Mouse (Mus musculus): ENCODE data around the gene Gmeb1. TPM values are rescaled to one million over a fixed set of nuclear protein-coding genes. Genes with fewer than 3 reads are reported as not detected.

Gene Gmeb1
- total and polyA plus RNA-seq, 2 experiments from 2014 or later = 10.6 to 30.5 TPM

GRCm38 (mm10) chr4:132254986-132255385 is 6.4 kb downstream of the Gmeb1 start:
- no peak for ATAC-seq (ENCODE audit: low FRiP score)
- H3K4me3 ChIP-seq (ENCODE audit: low read depth, low read length) = no peak overlapping the region
- no peak overlapping the region for H3K9ac ChIP-seq (replicated peaks; ENCODE audit: low read length, poor library complexity, severe bottlenecking)
- peak; percentile 24; the same call in 1 of the 2 replicates for TF ChIP-seq CTCF (IDR thresholded peaks at IDR 0.05)
- H3K36me3 ChIP-seq (ENCODE audit: insufficient read depth, low read length) = 0 out of 2 replicates have a peak, but pooled peaks cover 2% of the 10 kb centered on the region
- H3K4me1 ChIP-seq (ENCODE audit: insufficient read depth, low read length) = 0 out of 2 replicates have a peak, but pooled peaks cover 2% of the 10 kb centered on the region
- H3K27ac ChIP-seq (ENCODE audit: low read depth, low read length) = no peak overlapping the region
- no peak overlapping the region for H3K4me2 ChIP-seq (ENCODE audit: low read depth, low read length, poor library complexity, severe bottlenecking)
- no peak for DNase-seq (ENCODE audit: low spot score)
- H3K9me3 ChIP-seq (ENCODE audit: low read length) = no peaks in the 10 kb centered on the region
- no peaks in the 10 kb centered on the region for H3K27me3 ChIP-seq (ENCODE audit: insufficient read depth, low read length)
- 77% methylated on average over 3 of the region's 3 CpGs for WGBS

DNA sequence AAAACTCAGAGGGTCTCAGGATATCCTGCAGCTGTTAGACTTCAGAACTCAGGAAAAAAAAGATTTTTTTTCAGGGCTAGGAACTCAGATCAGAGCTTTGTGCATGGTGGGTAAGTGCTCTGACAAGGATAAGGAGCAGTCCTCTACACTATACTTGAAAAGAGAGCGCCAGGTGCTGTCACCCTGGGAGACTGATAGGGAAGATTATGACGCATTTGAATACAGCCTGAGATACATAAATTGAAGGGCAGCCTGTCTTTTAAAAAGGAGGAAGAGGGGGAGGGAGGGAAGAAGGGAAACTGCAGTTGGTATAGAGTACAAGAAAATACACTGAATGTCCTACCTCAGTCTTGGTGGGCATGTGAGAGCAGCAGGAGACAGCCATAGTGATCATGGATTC is 7.8 kb downstream of the Gmeb1 start:
- H3K27me3 ChIP-seq (ENCODE audit: insufficient read depth, low read length) = no peaks in the 10 kb centered on the region
- WGBS = 73% methylated on average over 2 of the region's 2 CpGs
- H3K27ac ChIP-seq (ENCODE audit: low read depth, low read length) = no peak overlapping the region
- H3K4me2 ChIP-seq (ENCODE audit: low read depth, low read length, poor library complexity, severe bottlenecking) = no peak overlapping the region
- H3K4me1 ChIP-seq (ENCODE audit: insufficient read depth, low read length) = no peaks in the 10 kb centered on the region
- TF ChIP-seq CTCF (IDR thresholded peaks at IDR 0.05) = no peak
- no peak for ATAC-seq (ENCODE audit: low FRiP score)
- no peaks in the 10 kb centered on the region for H3K9me3 ChIP-seq (ENCODE audit: low read length)
- H3K36me3 ChIP-seq (ENCODE audit: insufficient read depth, low read length) = 0 out of 2 replicates have a peak, but pooled peaks cover 2% of the 10 kb centered on the region
- no peak overlapping the region for H3K9ac ChIP-seq (replicated peaks; ENCODE audit: low read length, poor library complexity, severe bottlenecking)
- no peak for DNase-seq (ENCODE audit: low spot score)
- H3K4me3 ChIP-seq (ENCODE audit: low read depth, low read length) = no peak overlapping the region

GRCm38 (mm10) chr4:132253128-132253527 is 8.3 kb downstream of the Gmeb1 start:
- Histone ChIP-seq H3K27me3 (ENCODE audit: insufficient read depth, low read length) (no peaks in the 10 kb centered on the region), H3K9ac (replicated peaks; ENCODE audit: low read length, poor library complexity, severe bottlenecking) (no peak overlapping the region), H3K4me3 (ENCODE audit: low read depth, low read length) (no peak overlapping the region), H3K36me3 (ENCODE audit: insufficient read depth, low read length) (0 out of 2 replicates have a peak, but pooled peaks cover 2% of the 10 kb centered on the region), H3K27ac (ENCODE audit: low read depth, low read length) (no peak overlapping the region), H3K4me2 (ENCODE audit: low read depth, low read length, poor library complexity, severe bottlenecking) (no peak overlapping the region), H3K4me1 (ENCODE audit: insufficient read depth, low read length) (no peaks in the 10 kb centered on the region), H3K9me3 (ENCODE audit: low read length) (no peaks in the 10 kb centered on the region)
- DNase-seq (ENCODE audit: low spot score) (no peak), ATAC-seq (ENCODE audit: low FRiP score) (no peak)
- WGBS = 87% methylated on average over 8 of the region's 8 CpGs
- TF ChIP-seq CTCF (IDR thresholded peaks at IDR 0.05) = no peak

DNA sequence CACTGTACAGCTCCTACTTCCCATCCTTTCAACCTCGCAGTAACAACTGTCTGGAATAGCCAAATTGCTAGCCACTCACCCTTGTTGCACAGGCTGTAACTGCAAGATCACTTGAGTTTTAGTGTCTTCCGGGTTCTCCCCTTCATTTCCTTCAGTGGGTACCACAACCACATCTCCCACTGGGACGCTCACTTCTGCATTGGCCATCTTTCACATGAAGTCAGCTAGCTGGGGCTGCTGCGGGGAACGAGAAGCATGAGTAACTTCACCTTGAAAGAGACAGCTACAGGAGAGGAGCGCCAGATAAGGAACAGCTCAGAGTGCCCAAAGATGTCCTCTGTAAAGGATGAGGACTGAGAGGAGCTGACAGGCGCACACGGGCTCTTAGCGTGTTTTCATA is 9.8 kb downstream of the Gmeb1 start:
- no peaks in the 10 kb centered on the region for H3K9me3 ChIP-seq (ENCODE audit: low read length)
- no peak overlapping the region for H3K27ac ChIP-seq (ENCODE audit: low read depth, low read length)
- H3K4me2 ChIP-seq (ENCODE audit: low read depth, low read length, poor library complexity, severe bottlenecking) = no peak overlapping the region
- no peak for DNase-seq (ENCODE audit: low spot score)
- TF ChIP-seq CTCF (IDR thresholded peaks at IDR 0.05) = no peak
- no peak for ATAC-seq (ENCODE audit: low FRiP score)
- no peaks in the 10 kb centered on the region for H3K4me1 ChIP-seq (ENCODE audit: insufficient read depth, low read length)
- no peak overlapping the region for H3K4me3 ChIP-seq (ENCODE audit: low read depth, low read length)
- no peak overlapping the region for H3K9ac ChIP-seq (replicated peaks; ENCODE audit: low read length, poor library complexity, severe bottlenecking)
- no peaks in the 10 kb centered on the region for H3K27me3 ChIP-seq (ENCODE audit: insufficient read depth, low read length)
- peaks cover 10% of the 10 kb centered on the region for H3K36me3 ChIP-seq (ENCODE audit: insufficient read depth, low read length)
- WGBS = 98% methylated on average over 9 of the region's 9 CpGs

- TF ChIP-seq CTCF (IDR thresholded peaks at IDR 0.05) = no peak
- H3K27ac ChIP-seq (ENCODE audit: low read depth, low read length) = no peak overlapping the region
- no peaks in the 10 kb centered on the region for H3K4me1 ChIP-seq (ENCODE audit: insufficient read depth, low read length)
- no peak overlapping the region for H3K9ac ChIP-seq (replicated peaks; ENCODE audit: low read length, poor library complexity, severe bottlenecking)
- no peaks in the 10 kb centered on the region for H3K9me3 ChIP-seq (ENCODE audit: low read length)
- ATAC-seq (ENCODE audit: low FRiP score) = no peak
- WGBS = 83% methylated on average over 5 of the region's 5 CpGs
- DNase-seq (ENCODE audit: low spot score) = no peak
- H3K36me3 ChIP-seq (ENCODE audit: insufficient read depth, low read length) = peaks cover 15% of the 10 kb centered on the region
- H3K4me3 ChIP-seq (ENCODE audit: low read depth, low read length) = no peak overlapping the region
- H3K4me2 ChIP-seq (ENCODE audit: low read depth, low read length, poor library complexity, severe bottlenecking) = no peak overlapping the region
- H3K27me3 ChIP-seq (ENCODE audit: insufficient read depth, low read length) = no peaks in the 10 kb centered on the region
Observed at GRCm38 (mm10) chr4:132247451-132247997, 13.9 kb downstream of the Gmeb1 start.

DNA sequence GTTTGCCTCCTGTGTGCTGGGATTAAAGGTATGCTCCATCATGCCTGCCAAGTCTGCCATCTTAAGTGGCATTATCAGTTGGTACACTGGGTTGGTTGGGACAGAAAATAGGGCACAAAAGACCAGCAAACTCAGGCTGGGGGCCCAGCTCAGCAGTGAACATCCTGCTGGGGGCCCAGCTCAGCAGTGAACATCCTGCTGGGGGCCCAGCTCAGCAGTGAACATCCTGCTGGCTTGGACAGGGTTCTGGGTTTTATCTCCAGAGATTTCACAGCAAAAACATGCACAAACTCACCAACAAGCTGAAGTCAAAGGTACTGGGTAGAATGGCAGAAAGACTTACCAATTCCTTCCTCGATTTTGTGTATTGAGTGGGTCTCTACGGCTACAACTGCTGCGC is 15.8 kb downstream of the Gmeb1 start:
- no peak for ATAC-seq (ENCODE audit: low FRiP score)
- 94% methylated on average over 3 of the region's 3 CpGs for WGBS
- H3K9me3 ChIP-seq (ENCODE audit: low read length) = no peaks in the 10 kb centered on the region
- no peak for DNase-seq (ENCODE audit: low spot score)
- H3K4me3 ChIP-seq (ENCODE audit: low read depth, low read length) = no peak overlapping the region
- H3K9ac ChIP-seq (replicated peaks; ENCODE audit: low read length, poor library complexity, severe bottlenecking) = no peak overlapping the region
- H3K27me3 ChIP-seq (ENCODE audit: insufficient read depth, low read length) = no peaks in the 10 kb centered on the region
- no peak overlapping the region for H3K27ac ChIP-seq (ENCODE audit: low read depth, low read length)
- TF ChIP-seq CTCF (IDR thresholded peaks at IDR 0.05) = no peak
- peaks cover 23% of the 10 kb centered on the region for H3K36me3 ChIP-seq (ENCODE audit: insufficient read depth, low read length)
- no peak overlapping the region for H3K4me2 ChIP-seq (ENCODE audit: low read depth, low read length, poor library complexity, severe bottlenecking)
- H3K4me1 ChIP-seq (ENCODE audit: insufficient read depth, low read length) = no peaks in the 10 kb centered on the region

All from midbrain, postnatal 0 days (tissue).